Comparison of ENCODE assay signal across 9 mouse cellular contexts in the genomic region with DNA sequence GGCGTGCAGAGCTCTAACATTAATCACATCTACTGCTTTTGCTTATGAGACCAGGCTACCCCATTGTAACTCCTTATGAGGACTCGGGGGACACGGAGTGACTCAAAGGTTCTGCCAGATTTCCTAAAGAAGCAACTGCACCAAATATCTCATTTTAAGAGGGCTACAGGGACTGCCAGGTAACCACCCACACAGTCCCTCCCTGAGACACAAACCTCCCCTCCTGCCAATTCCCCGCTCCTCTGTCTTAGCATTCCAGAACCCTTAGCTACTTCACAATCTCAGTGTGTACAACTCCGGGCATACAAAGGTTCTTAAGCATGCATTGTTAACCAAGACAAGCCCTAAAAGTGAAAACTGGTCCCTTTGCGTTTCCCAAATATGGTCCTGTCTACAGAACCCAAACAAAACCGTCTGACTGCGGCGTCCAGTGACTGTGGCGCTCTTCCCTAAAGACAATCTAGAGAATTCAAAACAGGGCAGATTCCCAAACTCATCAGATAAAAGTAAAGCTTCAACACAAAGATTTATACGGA.
DNase-seq lines count a peak whose midpoint lies in the region; ATAC-seq and TF ChIP-seq lines count a peak whose summit lies in the region.
"Had no signal": no experiment of that assay in that cellular context is flagged by ENCODE, and none has a peak within 500 bp of the region (broad histone marks: within the 10 kb centered on the region; RNA-seq: fewer than 3 reads in every experiment).

No protein-coding gene starts in this region.

- peaks cover 32% of the 10 kb centered on the region for H3K4me1 ChIP-seq in forebrain, embryonic 16.5 days (replicated peaks; ENCODE audit: control insufficient read depth, insufficient read depth, low read length)
- H3K4me1 ChIP-seq in forebrain, embryonic 11.5 days (replicated peaks; ENCODE audit: control insufficient read depth, insufficient read depth, low read length): no peaks in the 10 kb centered on the region; the same call in 1 of the 2 replicates
- H3K4me1 ChIP-seq in limb, embryonic 12.5 days (replicated peaks): peaks cover 39% of the 10 kb centered on the region
- H3K4me1 ChIP-seq in limb, embryonic 10.5 days: peaks cover 24% of the 10 kb centered on the region
- H3K4me1 ChIP-seq in embryonic facial prominence, embryonic 15.5 days: peaks cover 18% of the 10 kb centered on the region
- peaks cover 39% of the 10 kb centered on the region for H3K4me1 ChIP-seq in liver, postnatal 0 days (ENCODE audit: insufficient read depth)

- no peak for ATAC-seq in forebrain, embryonic 16.5 days
- ATAC-seq in forebrain, embryonic 11.5 days (replicated peaks; ENCODE audit: low FRiP score): no peak
- ATAC-seq in limb, embryonic 12.5 days (ENCODE audit: insufficient number of reproducible peaks, insufficient read depth, low FRiP score, low TSS enrichment, low read depth): no peak
- no peak for ATAC-seq in embryonic facial prominence, embryonic 15.5 days (ENCODE audit: insufficient number of reproducible peaks, low FRiP score, low TSS enrichment, low read depth)
- ATAC-seq in liver, postnatal 0 days: no peak

- no peak for DNase-seq in forebrain, embryonic 11.5 days (ENCODE audit: low spot score)
- DNase-seq in limb, embryonic 10.5 days (ENCODE audit: low spot score): no peak
- no peak for DNase-seq in liver, postnatal 0 days
- DNase-seq in right cerebral cortex, postnatal 25 days: no peak
- DNase-seq in layer of hippocampus, postnatal 25 days (ENCODE audit: extremely low spot score in 1 of 2, low spot score in 1 of 2): no peak
- DNase-seq: kidney, adult 9 months had no signal

- H3K4me3 ChIP-seq in forebrain, embryonic 16.5 days (replicated peaks; ENCODE audit: low read length): no peak overlapping the region
- no peak overlapping the region for H3K4me3 ChIP-seq in forebrain, embryonic 11.5 days (ENCODE audit: low read depth, low read length)
- H3K4me3 ChIP-seq in limb, embryonic 12.5 days (replicated peaks): no peak overlapping the region
- no peak overlapping the region for H3K4me3 ChIP-seq in limb, embryonic 10.5 days
- no peak overlapping the region for H3K4me3 ChIP-seq in embryonic facial prominence, embryonic 15.5 days (replicated peaks)
- H3K4me3 ChIP-seq in liver, postnatal 0 days (ENCODE audit: low read depth, low read length): no peak overlapping the region

- H3K4me2 ChIP-seq in forebrain, embryonic 16.5 days (ENCODE audit: low read length): no peak overlapping the region
- no peak overlapping the region for H3K4me2 ChIP-seq in forebrain, embryonic 11.5 days (ENCODE audit: low read depth, low read length, severe bottlenecking)
- H3K4me2 ChIP-seq in limb, embryonic 12.5 days: no peak overlapping the region
- H3K4me2 ChIP-seq in embryonic facial prominence, embryonic 15.5 days (replicated peaks): no peak overlapping the region
- no peak overlapping the region for H3K4me2 ChIP-seq in liver, postnatal 0 days (ENCODE audit: low read depth, low read length)

- peak overlapping the region; percentile 32; the same call in 1 of the 2 replicates for H3K27ac ChIP-seq in forebrain, embryonic 16.5 days (ENCODE audit: low read length)
- no peak overlapping the region for H3K27ac ChIP-seq in forebrain, embryonic 11.5 days (ENCODE audit: low read depth, low read length)
- H3K27ac ChIP-seq in limb, embryonic 12.5 days: peak overlapping the region; percentile 70
- H3K27ac ChIP-seq in limb, embryonic 10.5 days: no peak overlapping the region
- H3K27ac ChIP-seq in embryonic facial prominence, embryonic 15.5 days (replicated peaks): 0 out of 2 replicates have a peak overlapping the region, but pooled peaks have one; percentile 28
- H3K27ac ChIP-seq in liver, postnatal 0 days (ENCODE audit: low read depth): peak overlapping the region; percentile 86

- TF ChIP-seq CTCF in liver, postnatal 0 days (IDR thresholded peaks at IDR 0.05; ENCODE audit: low read depth): no peak

- H3K9me3 ChIP-seq in forebrain, embryonic 16.5 days (ENCODE audit: control insufficient read depth, low read length): no peaks in the 10 kb centered on the region
- H3K9me3 ChIP-seq in forebrain, embryonic 11.5 days (ENCODE audit: control insufficient read depth, low read length): no peaks in the 10 kb centered on the region
- no peaks in the 10 kb centered on the region for H3K9me3 ChIP-seq in limb, embryonic 12.5 days
- H3K9me3 ChIP-seq in limb, embryonic 10.5 days (replicated peaks): no peaks in the 10 kb centered on the region
- H3K9me3 ChIP-seq in embryonic facial prominence, embryonic 15.5 days (replicated peaks): no peaks in the 10 kb centered on the region
- H3K9me3 ChIP-seq in liver, postnatal 0 days (ENCODE audit: low read length): no peaks in the 10 kb centered on the region

- H3K36me3 ChIP-seq in forebrain, embryonic 16.5 days (ENCODE audit: control insufficient read depth, insufficient read depth): no peaks in the 10 kb centered on the region
- H3K36me3 ChIP-seq in forebrain, embryonic 11.5 days (ENCODE audit: control insufficient read depth, insufficient read depth, low read length): no peaks in the 10 kb centered on the region
- no peaks in the 10 kb centered on the region for H3K36me3 ChIP-seq in limb, embryonic 12.5 days
- no peaks in the 10 kb centered on the region for H3K36me3 ChIP-seq in limb, embryonic 10.5 days
- no peaks in the 10 kb centered on the region for H3K36me3 ChIP-seq in embryonic facial prominence, embryonic 15.5 days
- H3K36me3 ChIP-seq in liver, postnatal 0 days (replicated peaks; ENCODE audit: insufficient read depth, low read length): no peaks in the 10 kb centered on the region

- WGBS in forebrain, embryonic 16.5 days: 66% methylated on average over 11 of the region's 11 CpGs
- 84% methylated on average over 11 of the region's 11 CpGs for WGBS in forebrain, embryonic 11.5 days
- WGBS in limb, embryonic 12.5 days: 91% methylated on average over 11 of the region's 11 CpGs
- WGBS in limb, embryonic 10.5 days: 94% methylated on average over 11 of the region's 11 CpGs
- 81% methylated on average over 11 of the region's 11 CpGs for WGBS in embryonic facial prominence, embryonic 15.5 days
- WGBS in liver, postnatal 0 days (ENCODE audit: insufficient replicate concordance): 88% methylated on average over 11 of the region's 11 CpGs

- no peak overlapping the region for H3K9ac ChIP-seq in forebrain, embryonic 16.5 days (replicated peaks; ENCODE audit: low read depth, low read length)
- no peak overlapping the region for H3K9ac ChIP-seq in forebrain, embryonic 11.5 days (ENCODE audit: low read length)
- no peak overlapping the region for H3K9ac ChIP-seq in limb, embryonic 12.5 days (replicated peaks)
- no peak overlapping the region for H3K9ac ChIP-seq in embryonic facial prominence, embryonic 15.5 days
- H3K9ac ChIP-seq in liver, postnatal 0 days (replicated peaks): no peak overlapping the region

- no peaks in the 10 kb centered on the region for H3K27me3 ChIP-seq in forebrain, embryonic 16.5 days (replicated peaks; ENCODE audit: control insufficient read depth, insufficient read depth, low read length)
- H3K27me3 ChIP-seq in forebrain, embryonic 11.5 days (ENCODE audit: control insufficient read depth, insufficient read depth, low read length): no peaks in the 10 kb centered on the region
- H3K27me3 ChIP-seq in limb, embryonic 12.5 days: no peaks in the 10 kb centered on the region
- no peaks in the 10 kb centered on the region for H3K27me3 ChIP-seq in limb, embryonic 10.5 days (ENCODE audit: low read depth, poor library complexity, severe bottlenecking)
- H3K27me3 ChIP-seq in embryonic facial prominence, embryonic 15.5 days: no peaks in the 10 kb centered on the region
- H3K27me3 ChIP-seq in liver, postnatal 0 days (ENCODE audit: insufficient read depth, low read length): no peaks in the 10 kb centered on the region

- no peak for TF ChIP-seq EP300 in liver, postnatal 0 days (IDR thresholded peaks at IDR 0.05; ENCODE audit: low read depth)

Comparison
In these comparisons a context has a peak if more than half of its experiments do, and no peak if none do; other contexts are left out.
1. H3K27ac ChIP-seq: peak in forebrain, embryonic 16.5 days (single experiment), limb, embryonic 12.5 days (single experiment), embryonic facial prominence, embryonic 15.5 days (single experiment) and liver, postnatal 0 days (single experiment); none in forebrain, embryonic 11.5 days (single experiment) and limb, embryonic 10.5 days (single experiment).